Comparison of ENCODE assay signal across 15 mouse cellular contexts in the genomic region with DNA sequence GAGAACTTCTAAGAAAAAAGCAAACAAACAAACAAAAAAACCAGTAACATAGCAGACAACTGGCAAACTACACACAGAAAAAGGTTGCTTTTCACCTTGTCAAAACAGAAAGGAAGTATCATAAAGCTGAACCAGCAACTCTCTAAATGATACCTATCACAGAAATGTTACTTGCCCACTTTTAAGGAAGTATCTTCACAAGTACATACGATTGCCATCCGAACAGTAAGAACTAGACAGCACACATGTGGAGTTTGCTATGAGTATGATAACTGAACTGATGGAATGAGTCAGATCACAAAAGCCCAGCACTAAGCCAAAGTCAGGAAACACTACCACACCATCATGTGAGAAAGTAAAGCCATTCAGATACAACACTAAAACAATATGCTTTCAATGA.
"Had no signal": no experiment of that assay in that cellular context is flagged by ENCODE, and none has a peak within 500 bp of the region (broad histone marks: within the 10 kb centered on the region; RNA-seq: fewer than 3 reads in every experiment).

No protein-coding gene starts in this region.

- H3K4me3 ChIP-seq: layer of hippocampus, adult 2 months; limb, embryonic 12.5 days; midbrain, embryonic 13.5 days; myocyte; neural tube, embryonic 15.5 days had no signal

- DNase-seq: kidney, adult 9 months; kidney, postnatal 36 days; liver; lung, adult 18-20 months; right cerebral cortex, adult 18-20 months; right cerebral cortex, postnatal 25 days; thymus, adult 18-20 months; thymus, postnatal 25 days had no signal

- H3K9ac ChIP-seq: limb, embryonic 12.5 days; liver, embryonic 14.5 days; midbrain, embryonic 13.5 days; neural tube, embryonic 15.5 days had no signal

- H3K9me3 ChIP-seq: limb, embryonic 12.5 days; midbrain, embryonic 13.5 days; neural tube, embryonic 15.5 days had no signal

- H3K4me1 ChIP-seq: limb, embryonic 12.5 days; midbrain, embryonic 13.5 days; neural tube, embryonic 15.5 days had no signal

- H3K27ac ChIP-seq: kidney, postnatal 0 days; layer of hippocampus, adult 2 months; limb, embryonic 12.5 days; liver, embryonic 14.5 days; midbrain, embryonic 13.5 days; neural tube, embryonic 15.5 days had no signal

- H3K27me3 ChIP-seq: limb, embryonic 12.5 days; midbrain, embryonic 13.5 days; neural tube, embryonic 15.5 days had no signal

- ATAC-seq: midbrain, embryonic 13.5 days had no signal

- H3K36me3 ChIP-seq: midbrain, embryonic 13.5 days had no signal

- H3K4me2 ChIP-seq: limb, embryonic 12.5 days; midbrain, embryonic 13.5 days; neural tube, embryonic 15.5 days had no signal
